Mouse (Mus musculus) thymus, postnatal 10 days (tissue): ENCODE measurements around the gene Dclk1.

Experiments used
- DNase-seq, 2 experiments: peaks; one replicate each; pipeline ENCODE4 v3.0.0; 2021; ENCODE audit warnings: low spot score in 2 of 2

The Dclk1 gene

DNA sequence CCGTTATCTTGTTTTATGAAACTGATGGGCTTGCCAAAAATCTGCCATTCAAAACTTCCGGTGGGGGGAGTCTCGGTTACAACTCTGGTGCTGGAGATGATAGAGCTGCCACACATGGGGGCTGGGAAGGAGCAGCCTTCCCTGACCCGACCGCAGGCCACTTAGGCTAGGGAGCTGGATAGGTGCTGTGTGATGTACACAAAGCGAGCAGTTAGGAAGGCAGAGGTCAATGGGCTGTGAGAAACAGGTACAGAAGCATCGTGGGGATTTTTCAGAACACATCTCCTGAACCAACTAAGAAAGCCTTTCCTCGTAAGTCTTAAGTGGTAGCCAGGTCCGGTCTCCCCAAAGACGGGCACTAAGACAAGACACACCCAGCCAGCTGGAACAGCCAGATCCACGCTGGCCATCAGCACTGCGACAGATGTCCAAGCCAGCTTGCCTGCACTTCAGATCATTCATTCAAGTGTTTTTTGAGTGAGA is 297.7 kb downstream of the Dclk1 start:
- DNase-seq, result no peak

GRCm38 (mm10) chr3:55540406-55541140 is 298.4 kb downstream of the Dclk1 start:
- no peak for DNase-seq

GRCm38 (mm10) chr3:55541799-55542198 is 299.6 kb downstream of the Dclk1 start:
- DNase-seq, result no peak

- DNase-seq, result no peak
These were observed 300.1 kb downstream of the Dclk1 start for GRCm38 (mm10) chr3:55542310-55542709.

DNA sequence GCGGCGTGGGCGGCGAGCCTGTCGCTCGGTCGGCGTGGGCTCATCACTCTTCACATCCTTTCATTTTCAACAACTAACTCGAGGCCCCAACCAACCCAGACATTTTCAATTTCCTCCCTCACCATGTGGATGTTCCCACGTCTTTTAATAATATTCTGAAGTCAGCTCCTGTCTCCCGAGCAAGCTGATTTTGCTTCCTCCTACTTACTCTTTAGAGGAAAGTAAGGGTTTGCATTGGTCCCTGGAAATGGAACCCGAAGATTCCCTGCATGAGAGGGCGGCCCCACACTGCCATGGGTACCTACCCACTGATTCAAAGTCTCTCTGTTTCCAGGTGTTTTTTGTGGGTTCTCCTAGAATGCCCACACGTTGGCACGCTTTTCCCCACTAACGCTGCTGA is 300.8 kb downstream of the Dclk1 start:
- DNase-seq, result no peak

GRCm38 (mm10) chr3:55543929-55544684 is 301.9 kb downstream of the Dclk1 start:
- no peak for DNase-seq

DNA sequence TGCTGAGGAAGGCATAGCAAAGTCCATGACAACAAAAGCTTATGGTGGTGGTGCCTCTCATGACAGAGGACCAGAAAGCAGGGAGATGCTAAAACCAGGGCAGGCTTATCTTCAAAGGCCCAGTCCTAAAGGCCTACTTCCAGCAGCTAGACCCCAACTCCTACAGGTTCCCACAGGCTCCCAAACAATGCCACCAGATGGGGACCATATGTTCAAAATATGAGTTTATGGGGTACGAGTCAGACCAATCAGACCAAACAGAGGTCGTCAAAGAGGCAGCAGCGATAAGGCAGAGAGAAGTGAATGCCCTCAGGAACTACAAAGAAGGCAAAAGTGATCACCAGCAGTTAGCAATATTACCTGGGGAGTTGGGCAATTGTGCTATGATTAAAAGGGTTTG is 303.1 kb downstream of the Dclk1 start:
- no peak for DNase-seq

DNA sequence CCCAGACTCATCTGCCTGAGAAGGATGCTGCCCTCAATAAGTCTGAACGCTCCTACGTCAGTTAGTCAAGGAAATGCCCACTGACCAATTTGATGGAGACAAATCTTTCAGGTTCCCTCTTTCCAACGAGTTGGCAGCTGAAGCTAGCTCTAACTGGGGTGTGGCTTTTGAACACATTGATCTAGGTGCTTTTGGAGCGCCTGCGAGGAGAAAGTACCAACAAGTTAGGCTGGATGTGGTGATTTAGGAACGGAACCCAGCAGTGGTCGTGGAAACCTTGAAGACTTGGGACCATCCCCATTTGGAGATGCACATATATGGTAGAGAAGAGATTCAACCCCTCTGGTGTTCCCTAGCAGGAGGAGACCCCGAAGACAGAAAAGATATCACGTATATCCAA is 303.8 kb downstream of the Dclk1 start:
- no peak for DNase-seq

GRCm38 (mm10) chr3:55547106-55547505 is 304.9 kb downstream of the Dclk1 start:
- no peak for DNase-seq

DNA sequence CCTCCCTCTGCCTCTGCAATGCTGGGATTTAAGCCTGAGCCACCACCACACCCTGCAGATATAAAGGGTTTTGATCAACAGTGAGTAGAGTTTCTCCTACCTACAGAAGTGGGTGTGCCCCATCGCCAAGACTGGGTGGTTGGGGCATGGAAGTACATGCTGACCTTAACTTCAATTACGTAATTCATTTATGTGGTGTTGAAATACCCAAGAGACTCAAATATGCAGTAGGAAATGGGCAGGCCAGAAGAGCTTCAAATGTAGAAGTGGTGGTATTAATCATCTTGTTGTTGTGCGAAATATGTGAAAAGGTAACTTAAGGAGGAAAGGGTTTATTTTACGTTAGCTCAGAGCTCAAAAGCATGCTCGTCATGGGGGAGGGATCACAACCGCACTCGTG is 307.2 kb downstream of the Dclk1 start:
- DNase-seq, result no peak

DNA sequence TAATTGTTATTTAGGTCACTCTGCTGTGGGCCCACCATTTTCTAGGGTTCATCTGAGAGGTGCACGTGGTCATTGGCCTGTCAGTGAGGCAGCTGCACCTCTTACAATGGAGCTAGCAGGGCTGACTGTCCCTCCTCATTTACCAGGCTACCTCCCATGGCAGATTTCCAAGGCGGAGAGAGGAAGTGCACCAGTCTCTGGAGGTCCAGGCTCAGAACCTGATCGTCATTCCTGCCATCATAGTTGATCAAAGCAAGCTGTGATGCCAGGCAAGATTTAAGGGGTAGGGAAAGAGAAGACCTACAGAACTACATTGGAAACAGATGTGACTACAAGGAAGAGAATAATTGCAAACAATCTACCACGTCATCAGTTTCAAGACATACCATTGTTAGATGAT is 308.8 kb downstream of the Dclk1 start:
- DNase-seq, result no peak

- DNase-seq, result no peak
These were observed 309.7 kb downstream of the Dclk1 start for GRCm38 (mm10) chr3:55551912-55552311.

- DNase-seq, result no peak
These were observed 310.9 kb downstream of the Dclk1 start for GRCm38 (mm10) chr3:55553031-55553430.

- no peak for DNase-seq
These were observed 313.7 kb downstream of the Dclk1 start for GRCm38 (mm10) chr3:55555848-55556247.

- no peak for DNase-seq
These were observed 316.4 kb downstream of the Dclk1 start for GRCm38 (mm10) chr3:55558570-55558969.

DNA sequence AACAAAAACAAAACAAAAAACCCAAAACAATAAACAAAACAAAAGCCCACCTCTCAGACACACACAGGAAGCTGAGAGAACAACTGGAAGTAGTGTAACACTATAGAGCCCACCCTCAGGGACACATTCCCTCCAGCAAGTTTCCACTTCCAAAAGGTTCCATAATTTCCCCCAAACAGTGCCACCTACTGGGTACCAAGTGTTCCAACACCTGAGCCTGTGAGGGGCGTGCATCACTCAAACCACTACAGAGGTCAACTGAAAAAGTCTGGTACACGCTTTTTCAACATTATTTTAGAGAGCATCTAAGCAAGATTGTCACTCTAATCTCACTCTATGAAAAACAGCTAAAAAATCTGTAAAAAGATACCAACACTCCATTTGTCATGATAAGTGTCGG is 325.3 kb downstream of the Dclk1 start:
- DNase-seq, result no peak

GRCm38 (mm10) chr3:55569539-55569938 is 327.4 kb downstream of the Dclk1 start:
- no peak for DNase-seq

GRCm38 (mm10) chr3:55571034-55571433 is 328.9 kb downstream of the Dclk1 start:
- no peak for DNase-seq

DNA sequence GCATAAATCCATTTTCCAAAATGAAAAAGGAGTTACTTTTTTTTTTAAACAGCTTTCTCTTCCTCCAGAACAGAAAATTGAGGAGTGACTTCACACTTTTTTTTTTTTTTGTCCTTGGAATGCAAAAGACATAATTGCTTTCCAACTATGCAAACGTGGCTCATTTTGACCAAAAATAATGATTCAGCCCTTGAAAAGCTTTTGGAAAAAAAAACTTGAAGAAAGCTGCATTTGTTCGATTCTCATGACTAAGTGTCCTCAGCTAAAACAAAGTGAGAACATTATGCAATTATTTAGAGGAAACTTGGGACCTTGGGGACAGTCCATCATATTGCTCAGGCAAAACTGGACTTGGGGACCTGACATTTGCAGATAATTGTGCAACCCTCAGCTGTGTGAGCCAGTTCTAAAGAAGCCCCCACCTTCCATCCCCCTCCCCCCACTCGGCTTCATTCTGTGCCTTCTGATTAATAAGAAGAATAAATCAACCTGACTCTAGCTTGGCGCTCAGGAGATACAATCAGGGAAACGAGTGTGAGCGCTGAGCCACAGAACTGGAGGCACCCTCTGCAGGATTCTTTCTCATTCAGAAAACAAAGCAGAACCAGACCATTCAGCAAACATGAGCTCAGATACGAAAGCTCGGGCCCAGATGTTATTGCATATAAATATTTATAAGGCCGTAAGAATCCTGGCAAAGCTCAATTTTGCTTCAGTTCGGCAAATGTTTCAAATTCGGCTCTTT is 329.6 kb downstream of the Dclk1 start:
- no peak for DNase-seq

DNA sequence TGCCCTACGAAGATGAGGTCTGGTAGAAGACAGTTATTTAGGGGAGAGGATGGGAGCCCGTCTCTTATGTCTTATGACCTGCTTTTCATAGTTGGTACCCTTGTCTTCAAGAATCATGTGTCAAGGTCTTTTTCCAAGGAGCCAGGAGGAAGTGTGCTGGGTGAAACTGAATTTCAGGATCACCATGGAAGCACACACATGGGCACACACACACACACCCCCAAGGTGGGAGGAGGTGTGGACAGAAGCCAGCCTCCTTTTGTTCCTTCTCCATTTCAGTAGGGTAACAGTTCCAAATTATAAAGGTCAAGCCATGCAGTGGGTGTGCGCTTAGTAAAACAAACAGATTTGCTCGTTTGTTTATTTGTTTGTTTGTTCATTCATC is 330.1 kb downstream of the Dclk1 start:
- DNase-seq, result no peak

DNA sequence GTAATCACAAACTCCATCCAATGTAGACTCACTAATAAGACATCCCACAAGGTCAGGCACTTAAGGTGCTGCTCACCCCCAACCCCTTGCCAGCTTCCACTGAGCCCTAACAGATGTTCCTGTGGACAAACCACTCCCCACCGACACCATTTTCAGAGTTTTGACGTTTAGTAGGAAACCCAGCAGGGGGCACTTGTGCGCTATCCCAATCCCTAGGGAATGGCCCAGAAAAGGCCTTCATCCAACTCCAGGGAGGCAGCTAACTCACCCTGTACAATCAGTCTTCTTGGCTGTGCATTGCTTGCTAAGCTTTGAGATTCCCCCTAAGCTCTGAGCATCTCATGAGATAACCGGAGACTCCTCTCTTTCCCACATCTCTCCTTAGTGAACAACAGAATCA is 331.8 kb downstream of the Dclk1 start:
- DNase-seq, result no peak

DNA sequence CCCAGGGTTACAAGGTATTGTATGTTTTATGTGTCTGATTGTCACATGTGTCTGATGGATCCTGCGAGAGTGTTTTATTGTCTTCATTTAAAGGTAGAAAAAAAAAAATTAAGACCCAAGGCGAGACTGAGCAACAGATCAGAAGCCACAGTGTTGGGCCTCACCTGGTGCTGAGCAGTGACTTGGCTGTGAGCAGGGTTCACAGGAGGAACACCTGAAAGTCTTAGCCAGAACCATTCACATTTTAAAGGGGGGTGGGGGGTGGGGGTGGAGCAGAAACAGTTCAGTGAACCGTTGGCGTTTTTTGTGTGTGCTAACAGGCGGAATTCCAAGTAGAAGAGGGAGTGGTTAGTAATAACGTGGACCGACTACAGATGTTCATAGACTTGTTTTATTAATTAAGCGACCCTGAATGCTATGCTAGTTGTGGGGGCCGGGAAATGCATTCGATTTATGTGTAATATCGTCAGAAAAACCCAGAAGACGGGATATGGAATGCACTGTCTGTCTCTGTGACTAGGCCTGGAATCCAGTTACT is 345.3 kb downstream of the Dclk1 start:
- no peak for DNase-seq
